Mouse (Mus musculus): ENCODE data around the gene Ap3b2. TPM values are rescaled to one million over a fixed set of nuclear protein-coding genes. Genes with fewer than 3 reads are reported as not detected.
"Not testable (repeated sequence)": the region's sequence is repeated elsewhere in the genome, so short reads cannot be mapped to it uniquely, and the experiment has no call there.

Ap3b2 gene
- total RNA-seq, 2 experiments from 2014 or later, result 144 to 149 TPM

DNA sequence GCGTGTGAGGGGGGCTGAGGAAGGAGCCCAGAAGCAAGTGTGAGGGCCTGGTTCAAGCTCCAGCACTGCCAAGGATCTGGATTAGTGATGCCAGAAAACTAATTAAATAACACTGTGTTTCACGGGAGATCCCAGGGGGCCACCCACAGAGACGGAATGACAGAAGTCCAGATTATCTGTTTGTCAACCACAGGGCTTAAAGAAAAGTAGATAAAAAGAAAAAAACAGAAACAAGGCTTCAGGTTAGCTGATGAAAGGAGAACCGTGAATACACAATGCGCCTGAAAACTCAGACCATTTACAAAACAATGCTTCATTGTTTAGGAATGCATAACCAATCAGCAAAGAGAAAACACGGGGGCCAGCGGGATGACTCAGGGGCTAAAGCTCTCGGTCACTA is 12.9 kb downstream of the Ap3b2 start:
- intact Hi-C loops (cut with DNase I), result no loop called here

DNA sequence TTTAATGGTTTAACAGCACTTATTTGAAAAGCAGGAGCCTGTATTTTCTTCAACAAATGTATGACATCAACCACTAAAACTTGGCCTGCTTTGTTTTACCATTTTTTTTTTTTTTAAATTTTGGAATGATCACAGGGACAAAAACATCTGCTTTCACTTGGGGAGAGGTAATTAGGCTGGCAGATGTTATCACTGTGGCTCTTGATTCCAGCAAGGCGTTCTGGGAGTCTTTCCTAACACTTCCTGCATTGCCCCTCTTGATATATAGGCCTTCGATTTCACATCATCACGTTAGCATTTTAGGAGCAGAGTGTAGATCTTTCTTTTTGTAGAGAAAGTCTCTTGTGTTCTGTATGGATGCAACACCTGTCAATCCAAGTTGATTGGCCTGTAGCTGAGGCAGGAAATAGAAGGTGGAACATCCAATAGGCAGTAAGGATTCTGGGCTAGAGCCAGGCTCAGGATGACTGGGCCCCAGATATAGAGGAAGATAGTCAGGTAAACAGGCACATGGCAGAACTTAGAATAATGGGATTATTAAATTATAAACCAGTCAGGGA is 14.1 kb downstream of the Ap3b2 start:
- intact Hi-C loops (cut with DNase I), result no loop called here
- DNase-seq (ENCODE audit: low spot score in 2 of 2), result no peak

More for the DNA sequence above, 12.9 kb downstream of the Ap3b2 start:
- DNase-seq (ENCODE audit: low spot score in 2 of 2), result no peak

DNA sequence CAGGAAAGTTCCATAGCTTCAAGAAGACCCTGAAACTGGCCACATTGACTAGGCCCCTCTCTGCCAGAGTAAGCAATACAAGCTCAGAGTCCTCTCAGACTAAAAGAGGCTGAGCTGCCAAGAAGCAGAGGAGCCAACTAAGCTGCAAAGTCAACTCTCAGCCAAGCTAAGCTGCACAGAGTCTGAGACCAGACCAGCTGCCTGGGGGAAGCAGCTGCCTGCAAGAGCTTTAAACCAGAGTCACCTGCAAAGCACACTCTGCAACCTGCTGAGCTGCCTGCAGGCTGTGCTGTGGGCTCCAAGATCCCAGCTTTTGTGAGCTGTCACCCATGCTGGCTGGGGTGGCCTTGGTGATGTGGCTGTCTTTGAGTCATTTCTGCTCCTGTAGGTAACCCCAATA is 15.5 kb downstream of the Ap3b2 start:
- DNase-seq (ENCODE audit: low spot score in 2 of 2); intact Hi-C loops (cut with DNase I): not testable (repeated sequence)

DNA sequence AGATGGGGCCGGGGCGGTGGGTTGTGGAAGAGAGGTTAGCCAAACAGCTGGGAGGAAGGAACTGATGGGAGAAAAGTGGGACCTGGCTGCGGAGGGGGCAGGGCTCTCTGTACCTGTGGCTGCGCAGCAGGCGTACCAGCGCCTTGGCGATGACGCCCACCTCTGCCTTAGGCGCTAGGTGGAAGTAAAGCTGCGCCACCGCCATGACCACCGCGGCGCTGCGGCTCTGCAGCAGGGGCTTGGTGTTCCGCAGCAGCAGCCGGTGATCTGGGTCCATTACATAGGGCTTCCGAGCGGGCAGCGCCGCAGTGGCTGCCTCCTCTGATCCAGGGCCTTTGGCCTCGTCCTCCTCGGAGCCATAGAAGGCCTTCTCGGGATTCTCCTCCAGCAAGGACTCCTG is 16.9 kb downstream of the Ap3b2 start:
- intact Hi-C loops (cut with DNase I), result no loop called here
- DNase-seq (ENCODE audit: low spot score in 2 of 2), result no peak

DNA sequence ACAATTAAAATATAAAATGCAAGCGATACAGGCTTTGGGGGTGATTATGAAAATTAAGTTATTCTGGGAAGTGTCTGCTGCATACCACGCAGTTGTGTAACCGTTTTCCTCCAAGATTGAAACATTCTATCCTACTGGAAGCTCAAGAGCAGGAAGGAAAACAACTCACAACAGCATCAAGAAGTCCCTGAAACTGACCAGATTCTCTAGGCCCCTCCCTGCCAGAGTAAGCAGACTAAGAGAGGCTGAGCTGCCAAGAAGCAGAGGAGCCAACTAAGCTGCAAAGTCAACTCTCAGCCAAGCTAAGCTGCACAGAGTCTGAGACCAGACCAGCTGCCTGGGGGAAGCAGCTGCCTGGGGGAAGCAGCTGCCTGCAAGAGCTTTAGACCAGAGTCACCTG is 18.5 kb downstream of the Ap3b2 start:
- peak in 1 of 2 experiments; percentile 54 for DNase-seq (ENCODE audit: low spot score in 2 of 2)
- intact Hi-C loops (cut with DNase I), result no loop called here

DNA sequence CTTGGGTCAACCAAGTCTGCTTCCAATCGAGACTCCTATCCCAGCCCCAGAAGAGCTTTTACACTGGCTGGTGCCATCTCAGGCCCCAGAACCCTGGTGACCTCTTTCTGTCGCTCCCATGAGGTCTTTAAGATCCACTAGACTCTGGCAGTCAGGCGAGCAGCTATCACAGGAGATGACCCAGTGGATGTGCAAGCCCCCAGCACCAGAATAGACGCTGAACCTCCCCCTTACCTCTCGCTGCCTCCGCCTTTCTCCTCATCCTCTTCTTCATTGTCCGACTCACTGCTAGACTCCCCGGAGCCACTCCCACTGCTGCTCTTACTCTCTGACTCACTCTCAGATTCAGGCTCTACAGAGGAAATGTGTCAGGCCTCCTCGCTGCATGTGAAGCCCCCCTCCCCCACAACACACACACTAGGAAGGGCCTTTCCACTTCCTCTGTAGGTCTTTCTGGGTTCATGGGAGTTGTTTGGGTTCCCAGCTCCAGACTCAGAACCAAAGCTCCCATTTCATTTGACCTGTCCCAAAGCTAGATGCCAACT is 28.7 kb downstream of the Ap3b2 start:
- DNase-seq (ENCODE audit: low spot score in 2 of 2), result no peak
- intact Hi-C loops (cut with DNase I), result no loop called here

DNA sequence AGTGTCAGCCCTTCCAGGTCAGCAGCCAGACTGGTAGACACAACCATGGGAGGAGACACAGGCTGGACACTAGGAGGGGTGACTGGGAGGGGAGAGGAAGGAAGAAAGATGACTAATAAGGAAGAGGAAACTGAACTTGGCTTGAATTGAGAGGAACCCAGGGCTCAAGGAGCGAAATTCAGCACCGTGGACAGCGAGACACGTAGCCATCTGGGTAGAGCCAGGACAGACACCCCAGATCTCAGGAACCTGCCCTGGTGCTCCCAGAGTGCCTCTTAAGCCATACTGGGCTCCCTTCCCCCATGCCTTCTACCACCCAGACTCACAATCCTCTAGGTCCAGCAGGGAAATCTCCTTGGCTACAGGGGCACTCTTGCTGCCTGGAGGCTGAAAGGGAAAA is 29.6 kb downstream of the Ap3b2 start:
- intact Hi-C loops (cut with DNase I), result no loop called here
- DNase-seq (ENCODE audit: low spot score in 2 of 2), result no peak

DNA sequence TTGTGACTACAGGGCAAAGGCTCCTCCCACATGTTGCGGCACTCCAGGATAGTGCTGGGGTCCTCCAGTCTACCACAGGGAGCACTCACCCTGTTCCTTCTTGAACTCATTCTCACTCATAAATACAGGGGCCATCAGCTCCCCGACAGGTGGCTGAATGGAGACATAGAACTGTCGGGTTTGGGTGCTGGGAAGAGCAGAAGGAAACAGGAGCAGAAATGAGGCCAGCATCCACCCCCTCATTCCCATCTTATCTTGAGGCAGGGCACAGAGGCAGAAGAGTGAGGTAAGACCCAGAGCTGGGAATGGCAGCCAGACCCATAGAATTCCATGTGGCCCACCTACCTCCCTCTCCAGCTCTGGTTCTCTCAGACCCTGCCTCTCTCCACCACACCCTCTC is 30.9 kb downstream of the Ap3b2 start:
- DNase-seq (ENCODE audit: low spot score in 2 of 2), result peak in 1 of 2 experiments; percentile 26
- intact Hi-C loops (cut with DNase I), result no loop called here

DNA sequence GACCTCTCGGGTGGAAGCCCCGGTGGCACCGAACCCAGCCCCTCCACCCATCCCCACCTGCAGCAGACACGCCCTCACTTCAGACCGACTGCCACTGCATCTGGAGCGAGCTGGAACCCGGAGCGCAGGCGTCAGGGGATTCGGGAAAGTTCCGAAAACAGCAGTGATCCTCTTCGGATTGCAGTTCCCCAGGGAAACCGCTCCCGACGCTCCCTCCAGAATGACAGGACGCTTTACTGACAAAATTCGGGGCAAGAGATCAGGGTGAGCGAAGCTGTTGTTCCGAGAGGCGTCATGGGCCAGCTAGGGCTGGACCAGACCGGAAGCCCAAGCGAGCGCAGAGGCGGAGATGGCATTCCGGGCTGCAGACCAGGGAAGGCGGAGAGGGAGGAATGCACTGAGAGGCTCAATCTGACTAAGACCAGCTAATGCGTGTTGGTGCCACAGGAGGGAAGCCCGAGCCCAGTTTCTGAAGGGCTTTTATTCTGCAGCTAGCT is 38.5 kb downstream of the Ap3b2 start, which contains the start of gene Cpeb1:
Cpeb1 (minus strand) TSS at position 311 of the 497 bp plus-strand sequence.
- intact Hi-C loops (cut with DNase I), result loop anchor here (5.0 to 10.0 kb wide), 3 partner anchors 37 to 320 kb away; partner anchors contain the start of genes Ap3b2 and Whamm

DNA sequence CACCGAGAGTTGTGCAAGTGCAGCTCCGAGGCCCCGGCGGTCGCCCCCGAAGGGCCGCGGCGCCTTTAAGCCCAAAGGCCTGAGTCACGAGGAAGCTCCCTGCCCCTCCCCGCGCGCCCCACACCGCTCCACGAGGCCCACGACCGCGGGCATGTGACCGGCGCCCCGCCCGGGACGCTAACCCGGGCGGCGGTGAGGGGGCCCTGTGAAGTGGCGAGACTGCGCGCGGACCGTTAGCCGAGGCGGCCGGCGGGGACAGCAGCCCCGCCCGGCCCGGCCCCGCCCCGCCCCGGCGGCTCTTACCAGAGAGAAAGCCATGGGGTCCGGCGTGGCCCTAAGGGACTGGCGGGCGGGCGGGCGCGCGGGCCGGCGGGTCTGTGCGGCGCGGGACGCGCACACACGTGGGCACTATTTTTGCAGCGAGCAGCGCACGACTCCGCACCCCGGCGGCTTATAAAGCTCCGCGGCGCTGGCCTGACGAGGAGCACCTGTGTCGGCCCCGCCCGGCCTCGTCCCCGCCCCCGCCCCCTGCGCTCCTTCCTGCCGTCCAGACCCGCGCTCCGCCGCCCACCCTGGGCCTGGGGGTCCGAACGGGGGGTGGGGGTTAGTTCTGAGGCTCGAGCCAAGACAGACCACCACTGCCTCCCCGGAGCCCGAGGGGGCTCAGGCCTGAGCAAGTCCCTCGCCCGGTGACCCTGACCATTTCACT is 39.2 kb downstream of the Ap3b2 start:
- peak; percentile 62 to 63 for DNase-seq (ENCODE audit: low spot score in 2 of 2)
- intact Hi-C loops (cut with DNase I), result loop anchor here (5.0 to 10.0 kb wide), 3 partner anchors 38 to 320 kb away; partner anchors contain the start of genes Ap3b2 and Whamm

More for the DNA sequence above, 38.5 kb downstream of the Ap3b2 start, which contains the start of gene Cpeb1:
- DNase-seq (ENCODE audit: low spot score in 2 of 2), result peak; percentile 66 to 83

DNA sequence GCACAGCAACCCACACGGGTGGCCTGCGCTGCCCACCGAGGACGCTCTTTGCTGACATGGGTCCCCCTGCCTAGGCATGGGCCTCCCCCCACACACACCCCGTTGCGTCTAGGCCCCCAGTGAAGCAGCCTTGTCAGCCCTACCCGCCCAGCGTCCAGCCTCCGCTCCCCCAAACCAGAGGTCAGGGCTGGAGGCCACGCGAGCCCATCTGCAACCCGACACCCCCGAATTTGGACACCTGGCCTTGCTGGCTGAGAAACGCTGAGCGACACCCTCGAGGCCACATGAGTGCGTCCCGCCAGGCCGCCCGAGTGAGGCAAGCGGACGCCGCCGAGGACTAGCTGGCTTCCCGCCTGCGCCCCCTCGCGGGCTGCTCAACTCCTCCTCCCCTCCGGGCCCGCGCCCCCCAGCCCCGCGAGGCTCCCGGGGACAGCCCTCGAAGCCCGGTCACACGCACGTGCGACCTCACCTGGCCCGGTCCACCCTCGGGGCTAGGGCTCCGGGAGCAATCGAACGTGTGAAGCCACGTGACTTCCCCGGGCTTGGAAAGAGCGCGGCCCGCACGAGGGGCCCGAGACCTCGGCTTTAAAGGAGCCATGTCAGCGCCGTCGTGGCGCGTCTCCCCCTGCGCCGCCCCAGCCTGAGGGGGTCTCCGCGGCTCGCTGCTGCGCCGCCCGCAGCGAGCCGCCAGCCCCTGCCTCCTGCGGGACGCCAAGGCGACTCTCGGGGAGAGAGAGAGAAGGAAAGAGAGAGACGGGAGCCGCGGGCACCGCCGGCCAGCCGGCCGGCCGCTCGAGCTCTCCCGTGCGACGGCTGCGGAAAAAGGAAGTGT is 40.1 kb downstream of the Ap3b2 start:
- intact Hi-C loops (cut with DNase I), result loop anchor here (10.0 kb wide), 2 partner anchors 121 to 321 kb away; partner anchors contain the start of gene Whamm
- DNase-seq (ENCODE audit: low spot score in 2 of 2), result peak; percentile 37 to 41

DNA sequence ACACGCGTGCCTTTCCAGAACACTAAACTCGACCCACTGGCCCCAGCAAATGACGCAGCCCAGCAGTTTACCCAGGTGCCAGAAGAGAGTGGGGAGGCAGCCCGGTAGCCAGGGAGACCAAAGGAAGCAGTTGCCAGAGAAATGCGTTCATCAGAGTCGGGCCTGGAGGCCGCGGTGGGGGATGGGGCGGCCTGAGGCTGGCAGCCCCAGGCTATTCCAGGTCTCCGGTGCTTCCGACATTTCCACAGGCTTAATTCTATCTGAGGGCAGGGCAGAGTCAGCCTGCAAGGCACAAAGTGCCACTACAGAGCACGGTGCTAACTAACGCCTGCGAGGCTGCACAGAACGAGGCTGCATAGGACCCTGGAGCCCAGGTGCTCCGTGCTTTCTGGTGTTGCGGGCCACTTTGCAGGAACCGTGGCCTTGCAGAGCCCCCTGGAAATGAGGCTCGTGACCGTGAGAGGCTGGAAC is 40.7 kb downstream of the Ap3b2 start:
- intact Hi-C loops (cut with DNase I), result loop anchor here (10.0 kb wide), 2 partner anchors 122 to 322 kb away; partner anchors contain the start of gene Whamm
- peak in 1 of 2 experiments; percentile 58 for DNase-seq (ENCODE audit: low spot score in 2 of 2)

Other genes starting within 250 kb of the Ap3b2 start
- gene Rps17, start 148.7 kb downstream of the Ap3b2 start, total RNA-seq (2021), result 100 to 1,000 TPM; 484 TPM
- 10 to 100 TPM; 36.1 to 37.0 TPM for gene Cpeb1, start 38.5 kb downstream of the Ap3b2 start, total RNA-seq (2021)
- gene BC048679, start 4.4 kb upstream of the Ap3b2 start, total RNA-seq (2021), result not detected
- under 1 TPM in 1 of 2 experiments, not detected in 1; 0.24 TPM for gene Fsd2, start 73.0 kb upstream of the Ap3b2 start, total RNA-seq (2021)
- gene Whamm, start 77.3 kb upstream of the Ap3b2 start, total RNA-seq (2021), result 10 to 100 TPM; 15.4 to 15.5 TPM
- 10 to 100 TPM; 74.9 to 79.6 TPM for gene Homer2, start 213.6 kb upstream of the Ap3b2 start, total RNA-seq (2021)